Mouse (Mus musculus) heart, postnatal 0 days (tissue): ENCODE results near the gene Cntn1.

Experiments used
- CTCF ChIP-seq: IDR thresholded peaks from 2 replicates; pipeline ENCODE4 v1.5.1; 2016; ENCODE audit warnings: antibody characterized with exemption, control low read depth, low read depth
- EP300 ChIP-seq: IDR thresholded peaks from 2 replicates; pipeline ENCODE4 v1.6.1; 2016; ENCODE audit warnings: antibody characterized with exemption, low read depth

DNA sequence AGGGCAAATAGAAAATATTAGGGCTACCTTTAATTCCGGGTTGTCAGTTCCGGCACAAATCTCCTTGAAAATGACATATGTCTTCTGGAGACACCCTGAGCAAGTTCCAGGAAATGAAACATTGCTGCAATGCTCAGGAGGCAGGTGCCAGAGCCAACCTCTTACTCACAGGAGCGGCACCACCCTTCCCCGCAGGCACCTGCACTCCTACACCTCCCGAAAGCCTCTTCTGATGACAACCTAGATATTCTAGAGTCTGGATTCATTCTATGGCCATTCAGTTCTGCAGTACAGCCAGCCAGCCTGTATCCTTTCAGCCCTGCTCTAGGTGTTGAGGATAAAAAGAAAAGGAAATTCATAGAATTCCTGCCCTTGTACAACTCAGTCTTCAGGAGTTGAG lies 253.3 kb downstream of the Cntn1 start:
- TF ChIP-seq CTCF (no peak), EP300 (no peak)
